8 mouse cellular contexts compared by ENCODE assay signal in the genomic region with DNA sequence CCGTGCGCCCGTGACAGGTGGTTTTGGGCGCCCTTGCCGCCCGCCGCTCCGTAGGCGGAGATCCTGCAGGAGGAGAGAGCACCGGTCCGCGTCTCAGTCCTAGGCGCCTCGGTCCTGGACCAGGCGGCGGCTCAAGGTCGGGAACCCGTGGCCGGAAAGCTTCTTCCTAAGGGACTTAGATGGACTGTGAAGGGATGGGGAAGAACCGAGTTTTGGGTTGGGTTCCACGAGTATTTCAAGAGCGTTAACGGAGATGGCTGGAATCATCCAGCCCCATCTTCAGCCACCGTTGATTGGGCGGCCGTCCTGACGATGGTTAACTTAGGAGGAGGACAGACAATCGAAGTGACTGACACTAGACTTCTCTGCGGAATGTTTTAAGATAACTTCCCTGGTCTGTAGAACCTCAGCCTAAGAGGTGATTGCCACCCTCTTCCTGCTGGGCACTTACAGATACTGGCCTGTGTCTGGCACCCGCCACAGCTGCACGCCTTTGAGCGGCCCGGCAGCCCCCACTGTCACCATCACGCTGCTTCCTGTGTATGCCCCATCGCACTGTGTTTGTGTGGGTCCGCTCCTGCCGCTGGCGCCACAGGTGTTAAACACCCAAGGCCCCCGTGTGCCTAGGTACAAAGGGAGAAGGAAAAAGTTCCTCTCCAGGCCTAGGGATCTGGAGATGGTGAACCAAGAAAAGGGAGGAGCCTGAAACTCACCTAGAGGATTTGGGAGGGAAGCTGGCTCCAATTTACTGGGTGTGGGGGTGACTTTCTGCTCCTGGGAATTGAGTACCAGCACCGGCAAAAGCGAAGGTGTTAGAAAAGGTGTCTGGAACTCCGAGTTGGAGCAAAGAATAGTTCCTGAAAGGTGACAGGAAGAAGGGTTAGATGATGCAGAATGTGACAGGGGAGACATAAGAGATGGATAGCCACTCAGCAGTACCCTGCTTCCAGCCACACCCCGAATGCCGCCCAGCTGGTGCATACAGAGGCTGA. TPM values are rescaled to one million over a fixed set of nuclear protein-coding genes. Genes with fewer than 3 reads are reported as not detected.
DNase-seq lines count a peak whose midpoint lies in the region; ATAC-seq lines count a peak whose summit lies in the region.

No protein-coding gene starts in this region.

- H3K27me3 ChIP-seq in heart, embryonic 14.5 days (ENCODE audit: control insufficient read depth, insufficient read depth, low read length), result peaks cover 65% of the 10 kb centered on the region
- H3K27me3 ChIP-seq in hindbrain, embryonic 14.5 days (ENCODE audit: control insufficient read depth, insufficient read depth, low read length), result peaks cover 58% of the 10 kb centered on the region
- peaks cover 70% of the 10 kb centered on the region for H3K27me3 ChIP-seq in midbrain, embryonic 12.5 days

- intact Hi-C loops in left cerebral cortex, postnatal 14 days (cut with DNase I), result no loop called here

- no peaks in the 10 kb centered on the region for H3K9me3 ChIP-seq in heart, embryonic 14.5 days (ENCODE audit: control insufficient read depth, low read length)
- H3K9me3 ChIP-seq in hindbrain, embryonic 14.5 days (ENCODE audit: control insufficient read depth, low read length), result no peaks in the 10 kb centered on the region
- no peaks in the 10 kb centered on the region for H3K9me3 ChIP-seq in midbrain, embryonic 12.5 days

- peaks cover 7% of the 10 kb centered on the region for H3K36me3 ChIP-seq in heart, embryonic 14.5 days (ENCODE audit: control insufficient read depth, insufficient read depth, low read length)
- H3K36me3 ChIP-seq in hindbrain, embryonic 14.5 days (replicated peaks; ENCODE audit: control insufficient read depth, insufficient read depth), result peaks cover 8% of the 10 kb centered on the region; the same call in 1 of the 2 replicates
- peaks cover 8% of the 10 kb centered on the region for H3K36me3 ChIP-seq in midbrain, embryonic 12.5 days

- H3K4me2 ChIP-seq in heart, embryonic 14.5 days (ENCODE audit: low read length), result peak overlapping the region; percentile 98
- peak overlapping the region; percentile 97 for H3K4me2 ChIP-seq in hindbrain, embryonic 14.5 days (replicated peaks)
- H3K4me2 ChIP-seq in midbrain, embryonic 12.5 days (replicated peaks), result peak overlapping the region; percentile 100

- 5% methylated on average over 44 of the region's 44 CpGs for WGBS in heart, embryonic 14.5 days
- WGBS in hindbrain, embryonic 14.5 days, result 5% methylated on average over 44 of the region's 44 CpGs
- WGBS in midbrain, embryonic 12.5 days, result 6% methylated on average over 44 of the region's 44 CpGs

- H3K27ac ChIP-seq in heart, embryonic 14.5 days (replicated peaks in 1 of 2; ENCODE audit: control insufficient read depth in 1 of 2, insufficient read depth in 1 of 2, low read depth in 2 of 2, low read length in 2 of 2), result no peak overlapping the region
- no peak overlapping the region for H3K27ac ChIP-seq in brown adipose tissue, adult 24 weeks (replicated peaks; ENCODE audit: low read depth, low read length)
- H3K27ac ChIP-seq in hindbrain, embryonic 14.5 days, result no peak overlapping the region
- no peak overlapping the region for H3K27ac ChIP-seq in midbrain, embryonic 12.5 days (replicated peaks)

- peaks cover 4 to 5% of the 10 kb centered on the region in 2 experiments; a peak in 2 of 4 replicates for H3K4me1 ChIP-seq in heart, embryonic 14.5 days (ENCODE audit: control insufficient read depth in 2 of 2, insufficient read depth in 2 of 2, low read length in 2 of 2)
- no peaks in the 10 kb centered on the region for H3K4me1 ChIP-seq in brown adipose tissue, adult 24 weeks (ENCODE audit: control insufficient read depth, insufficient read depth, insufficient read length, low read length)
- 0 out of 2 replicates have a peak, but pooled peaks cover 10% of the 10 kb centered on the region for H3K4me1 ChIP-seq in hindbrain, embryonic 14.5 days (replicated peaks; ENCODE audit: control insufficient read depth, insufficient read depth, low read length)
- peaks cover 17% of the 10 kb centered on the region for H3K4me1 ChIP-seq in midbrain, embryonic 12.5 days

- ATAC-seq in heart, embryonic 14.5 days (ENCODE audit: insufficient number of reproducible peaks, insufficient read depth, low FRiP score, low read depth), result no peak
- no peak for ATAC-seq in hindbrain, embryonic 14.5 days (ENCODE audit: low FRiP score)
- ATAC-seq in midbrain, embryonic 12.5 days (ENCODE audit: low FRiP score, low read depth), result no peak

- DNase-seq in heart, postnatal 4 days, result no peak
- no peak for DNase-seq in hindbrain, embryonic 14.5 days (ENCODE audit: low spot score)
- DNase-seq in thymus, postnatal 14 days, result peak; percentile 73
- no peak for DNase-seq in left cerebral cortex, postnatal 14 days (ENCODE audit: low spot score in 2 of 2)
- no peak for DNase-seq in layer of hippocampus, adult 18-20 months (ENCODE audit: low spot score in 2 of 2)

- H3K9ac ChIP-seq in heart, embryonic 14.5 days (ENCODE audit: low read length), result peak overlapping the region; percentile 68; the same call in 1 of the 2 replicates
- H3K9ac ChIP-seq in hindbrain, embryonic 14.5 days, result no peak overlapping the region
- peak overlapping the region; percentile 65 for H3K9ac ChIP-seq in midbrain, embryonic 12.5 days (replicated peaks)

- peak overlapping the region; percentile 60 to 66 for H3K4me3 ChIP-seq in heart, embryonic 14.5 days (ENCODE audit: control insufficient read depth in 1 of 2, insufficient read depth in 1 of 2, low read depth in 1 of 2, low read length in 2 of 2)
- H3K4me3 ChIP-seq in brown adipose tissue, adult 24 weeks (ENCODE audit: insufficient read depth, low read depth, low read length), result peak overlapping the region; percentile 58
- H3K4me3 ChIP-seq in hindbrain, embryonic 14.5 days (replicated peaks; ENCODE audit: low read length), result peak overlapping the region; percentile 58
- peak overlapping the region; percentile 66 for H3K4me3 ChIP-seq in midbrain, embryonic 12.5 days

RNA-seq across cellular contexts. Expression of a gene that starts 1.1 kb away (rescaled TPM):
- polyA plus RNA-seq in heart, embryonic 14.5 days (2014; fragmentation: Nextera tagmentation; extraction: Ambion mirVana), result 0.23 and 0.32 TPM in 2 replicates
- under 1 TPM in 1 of 2 experiments, not detected in 1; 0.16 TPM for total RNA-seq in heart, postnatal 4 days (2021)
- polyA plus RNA-seq in brown adipose tissue, adult 24 weeks (2012; ENCODE audit: insufficient read depth, insufficient read length, missing spikeins), result not detected in 2 replicates
- 1.6 and 2.7 TPM in 2 replicates for polyA plus RNA-seq in hindbrain, embryonic 14.5 days (2014; fragmentation: Nextera tagmentation; extraction: Ambion mirVana)
- 0.26 and 0.50 TPM in 2 replicates for polyA plus RNA-seq in midbrain, embryonic 12.5 days (2016; fragmentation: Nextera tagmentation; extraction: Ambion mirVana)
- total RNA-seq in left cerebral cortex, postnatal 14 days (2021), result 10 to 100 TPM; 12.4 to 13.5 TPM
- total RNA-seq in layer of hippocampus, adult 18-20 months (2021), result 10 to 100 TPM; 12.5 to 15.8 TPM

RNA-seq across cellular contexts. Expression of a gene that starts 17.0 kb away (rescaled TPM):
- 2.1 and 2.4 TPM in 2 replicates for polyA plus RNA-seq in heart, embryonic 14.5 days (2014; fragmentation: Nextera tagmentation; extraction: Ambion mirVana)
- 1 to 10 TPM; 1.5 to 1.7 TPM for total RNA-seq in heart, postnatal 4 days (2021)
- polyA plus RNA-seq in brown adipose tissue, adult 24 weeks (2012; ENCODE audit: insufficient read depth, insufficient read length, missing spikeins), result 7.7 and 10.6 TPM in 2 replicates
- 0.31 and 0.33 TPM in 2 replicates for polyA plus RNA-seq in hindbrain, embryonic 14.5 days (2014; fragmentation: Nextera tagmentation; extraction: Ambion mirVana)
- polyA plus RNA-seq in midbrain, embryonic 12.5 days (2016; fragmentation: Nextera tagmentation; extraction: Ambion mirVana), result 0.77 and 0.97 TPM in 2 replicates
- 100 to 1,000 TPM; 171 to 177 TPM for total RNA-seq in left cerebral cortex, postnatal 14 days (2021)
- 100 to 1,000 TPM; 284 to 311 TPM for total RNA-seq in layer of hippocampus, adult 18-20 months (2021)

RNA-seq across cellular contexts. Expression of a gene that starts 28.2 kb away (rescaled TPM):
- 16.8 and 17.6 TPM in 2 replicates for polyA plus RNA-seq in heart, embryonic 14.5 days (2014; fragmentation: Nextera tagmentation; extraction: Ambion mirVana)
- 10 to 100 TPM; 16.1 to 18.7 TPM for total RNA-seq in heart, postnatal 4 days (2021)
- polyA plus RNA-seq in brown adipose tissue, adult 24 weeks (2012; ENCODE audit: insufficient read depth, insufficient read length, missing spikeins), result 4.8 and 6.0 TPM in 2 replicates
- polyA plus RNA-seq in hindbrain, embryonic 14.5 days (2014; fragmentation: Nextera tagmentation; extraction: Ambion mirVana), result 15.8 and 18.1 TPM in 2 replicates
- polyA plus RNA-seq in midbrain, embryonic 12.5 days (2016; fragmentation: Nextera tagmentation; extraction: Ambion mirVana), result 35.4 and 35.9 TPM in 2 replicates
- 10 to 100 TPM; 17.5 to 18.8 TPM for total RNA-seq in left cerebral cortex, postnatal 14 days (2021)
- total RNA-seq in layer of hippocampus, adult 18-20 months (2021), result 10 to 100 TPM; 17.7 to 19.2 TPM

RNA-seq across cellular contexts. Expression of a gene that starts 38.4 kb away (rescaled TPM):
- 6.4 and 6.6 TPM in 2 replicates for polyA plus RNA-seq in heart, embryonic 14.5 days (2014; fragmentation: Nextera tagmentation; extraction: Ambion mirVana)
- total RNA-seq in heart, postnatal 4 days (2021), result 1 to 10 TPM; 9.5 to 9.7 TPM
- not detected in 2 replicates for polyA plus RNA-seq in brown adipose tissue, adult 24 weeks (2012; ENCODE audit: insufficient read depth, insufficient read length, missing spikeins)
- polyA plus RNA-seq in hindbrain, embryonic 14.5 days (2014; fragmentation: Nextera tagmentation; extraction: Ambion mirVana), result 26.4 and 26.7 TPM in 2 replicates
- 25.7 and 29.2 TPM in 2 replicates for polyA plus RNA-seq in midbrain, embryonic 12.5 days (2016; fragmentation: Nextera tagmentation; extraction: Ambion mirVana)
- 100 to 1,000 TPM; 117 to 119 TPM for total RNA-seq in left cerebral cortex, postnatal 14 days (2021)
- total RNA-seq in layer of hippocampus, adult 18-20 months (2021), result 10 to 100 TPM; 87.5 to 93.6 TPM
